Mouse (Mus musculus) midbrain, embryonic 14.5 days (tissue): Measurements from ENCODE around the gene Gse1. TPM values are rescaled to one million over a fixed set of nuclear protein-coding genes. Genes with fewer than 3 reads are reported as not detected.

Experiments
- ATAC-seq: fragments of 200-750 bp; cut with Nextera tagmentation; 2 replicates; pipeline ENCODE4 v1.8.0; 2017; ENCODE audit warnings: moderate number of reproducible peaks, moderate library complexity; ENCODE audit not compliant: low FRiP score, low TSS enrichment
- DNase-seq: peaks from one replicate; pipeline ENCODE4 v3.0.0-alpha.2; 2015
- H3K27ac ChIP-seq: fragments of 300-500 bp; sonication (generic); replicated peaks from 2 replicates; pipeline ENCODE4 v1.5.1; 2014; ENCODE audit warnings: mild to moderate bottlenecking, low read depth, low read length, moderate library complexity
- H3K27me3 ChIP-seq: fragments of 300-500 bp; sonication (generic); 2 replicates; pipeline ENCODE4 v1.6.1; 2014; ENCODE audit warnings: low read length, control low read depth, mixed read lengths; ENCODE audit not compliant: control insufficient read depth, insufficient read depth
- H3K36me3 ChIP-seq: fragments of 300-500 bp; sonication (generic); 2 replicates; pipeline ENCODE4 v1.6.1; 2014; ENCODE audit warnings: low read length, control low read depth; ENCODE audit not compliant: control insufficient read depth, insufficient read depth
- H3K4me1 ChIP-seq: fragments of 300-500 bp; sonication (generic); 2 replicates; pipeline ENCODE4 v1.6.1; 2014; ENCODE audit warnings: mild to moderate bottlenecking, antibody characterized with exemption, low read length, control low read depth; ENCODE audit not compliant: control insufficient read depth, insufficient read depth
- H3K4me2 ChIP-seq: fragments of 300-500 bp; sonication (generic); 2 replicates; pipeline ENCODE4 v1.6.1; 2014; ENCODE audit warnings: mild to moderate bottlenecking, low read length, moderate library complexity
- H3K4me3 ChIP-seq: fragments of 300-500 bp; sonication (generic); replicated peaks from 2 replicates; pipeline ENCODE4 v1.5.1; 2014; ENCODE audit warnings: low read depth, low read length
- H3K9ac ChIP-seq: fragments of 300-500 bp; sonication (generic); replicated peaks from 2 replicates; pipeline ENCODE4 v1.6.1; 2014; ENCODE audit warnings: mild to moderate bottlenecking, low read length, moderate library complexity
- H3K9me3 ChIP-seq: fragments of 300-500 bp; sonication (generic); 2 replicates; pipeline ENCODE4 v1.6.1; 2016; ENCODE audit warnings: low read length, control low read depth, mixed read lengths; ENCODE audit not compliant: control insufficient read depth
- WGBS: fragments of 180-500 bp; shearing (Covaris S2); extraction: QIAGEN DNeasy Blood & Tissue Kit; methylation state at CpG from one replicate; pipeline ENCODE4 v1.1.7; 2014; 5-methylcytosine and 5-hydroxymethylcytosine counted together
- polyA plus RNA-seq: library from polyadenylated mRNA; unstranded; fragments of >200 nt; fragmentation: Nextera tagmentation; extraction: Ambion mirVana; gene quantifications from 2 replicates; pipeline ENCODE4 v1.2.1, GENCODE M21; 2014

Gene Gse1
- polyA plus RNA-seq, 1 experiment from 2014 or later: 28.6 TPM

- Histone ChIP-seq H3K27me3 (no peaks in the 10 kb centered on the region), H3K4me1 (peaks cover 34% of the 10 kb centered on the region), H3K9ac (no peak overlapping the region), H3K27ac (peak overlapping the region; percentile 77), H3K4me2 (no peak overlapping the region), H3K36me3 (no peaks in the 10 kb centered on the region), H3K9me3 (no peaks in the 10 kb centered on the region), H3K4me3 (no peak overlapping the region)
- DNase-seq (peak; percentile 89), ATAC-seq (peak; percentile 88)
- 4% methylated on average over 7 of the region's 8 CpGs for WGBS
These were observed 388.7 kb downstream of the Gse1 start for GRCm38 (mm10) chr8:120616663-120617626.

- ATAC-seq: peak; percentile 37
- peak overlapping the region; percentile 79 for H3K27ac ChIP-seq
- under 1% methylated on average over 6 of the region's 6 CpGs for WGBS
These were observed 389.9 kb downstream of the Gse1 start for GRCm38 (mm10) chr8:120618110-120618509.

GRCm38 (mm10) chr8:120619235-120620180, 391.3 kb downstream of the Gse1 start:
- H3K4me2 ChIP-seq: no peak overlapping the region
- 0 out of 2 replicates have a peak overlapping the region, but pooled peaks have one; percentile 2 for H3K27ac ChIP-seq
- DNase-seq (no peak), ATAC-seq (no peak)
- no peaks in the 10 kb centered on the region for H3K9me3 ChIP-seq
- H3K4me1 ChIP-seq: peaks cover 37% of the 10 kb centered on the region
- no peak overlapping the region for H3K9ac ChIP-seq
- no peak overlapping the region for H3K4me3 ChIP-seq
- no peaks in the 10 kb centered on the region for H3K36me3 ChIP-seq
- no peaks in the 10 kb centered on the region for H3K27me3 ChIP-seq
- 73% methylated on average over 11 of the region's 11 CpGs for WGBS

More at GRCm38 (mm10) chr8:120618110-120618509, 389.9 kb downstream of the Gse1 start:
- DNase-seq: peak; percentile 90
- H3K36me3 ChIP-seq: no peaks in the 10 kb centered on the region
- peak overlapping the region; percentile 31; the same call in 1 of the 2 replicates for H3K9ac ChIP-seq
- H3K9me3 ChIP-seq: no peaks in the 10 kb centered on the region
- H3K4me2 ChIP-seq: peak overlapping the region; percentile 27; the same call in 1 of the 2 replicates
- peaks cover 37% of the 10 kb centered on the region for H3K4me1 ChIP-seq
- no peak overlapping the region for H3K4me3 ChIP-seq
- no peaks in the 10 kb centered on the region for H3K27me3 ChIP-seq

GRCm38 (mm10) chr8:120620441-120620840, 392.2 kb downstream of the Gse1 start:
- DNase-seq (no peak), ATAC-seq (no peak)
- 42% methylated on average over 7 of the region's 7 CpGs for WGBS
- Histone ChIP-seq H3K27ac (no peak overlapping the region), H3K27me3 (no peaks in the 10 kb centered on the region), H3K4me2 (no peak overlapping the region), H3K4me1 (peaks cover 37% of the 10 kb centered on the region), H3K9me3 (no peaks in the 10 kb centered on the region), H3K9ac (no peak overlapping the region), H3K4me3 (no peak overlapping the region), H3K36me3 (no peaks in the 10 kb centered on the region)

- Histone ChIP-seq H3K27ac (no peak overlapping the region), H3K27me3 (no peaks in the 10 kb centered on the region), H3K9me3 (no peaks in the 10 kb centered on the region), H3K4me2 (no peak overlapping the region), H3K9ac (no peak overlapping the region), H3K4me1 (peaks cover 21% of the 10 kb centered on the region), H3K36me3 (no peaks in the 10 kb centered on the region), H3K4me3 (no peak overlapping the region)
- DNase-seq: no peak
- WGBS: 53% methylated on average over 14 of the region's 14 CpGs
- ATAC-seq: no peak
These were observed 393.9 kb downstream of the Gse1 start for GRCm38 (mm10) chr8:120622161-120622560.

GRCm38 (mm10) chr8:120623608-120624007, 395.4 kb downstream of the Gse1 start:
- H3K4me3 ChIP-seq: no peak overlapping the region
- H3K4me1 ChIP-seq: peaks cover 11% of the 10 kb centered on the region; the same call in 1 of the 2 replicates
- no peak overlapping the region for H3K27ac ChIP-seq
- H3K36me3 ChIP-seq: no peaks in the 10 kb centered on the region
- no peaks in the 10 kb centered on the region for H3K27me3 ChIP-seq
- ATAC-seq (no peak), DNase-seq (no peak)
- WGBS: 13% methylated on average over 2 of the region's 2 CpGs
- H3K4me2 ChIP-seq: no peak overlapping the region
- no peaks in the 10 kb centered on the region for H3K9me3 ChIP-seq
- H3K9ac ChIP-seq: no peak overlapping the region

GRCm38 (mm10) chr8:120626461-120626860, 398.2 kb downstream of the Gse1 start:
- Histone ChIP-seq H3K4me3 (no peak overlapping the region), H3K4me1 (peaks cover 5% of the 10 kb centered on the region; the same call in 1 of the 2 replicates), H3K9ac (no peak overlapping the region), H3K36me3 (no peaks in the 10 kb centered on the region), H3K27ac (no peak overlapping the region), H3K27me3 (no peaks in the 10 kb centered on the region), H3K4me2 (no peak overlapping the region), H3K9me3 (no peaks in the 10 kb centered on the region)
- DNase-seq (no peak), ATAC-seq (no peak)
- WGBS: 65% methylated on average over 11 of the region's 11 CpGs

GRCm38 (mm10) chr8:120627298-120627697, 399.0 kb downstream of the Gse1 start:
- DNase-seq (no peak), ATAC-seq (no peak; the same call in 1 of the 2 replicates)
- WGBS: 75% methylated on average over 5 of the region's 5 CpGs

More at GRCm38 (mm10) chr8:120627298-120627697, 399.0 kb downstream of the Gse1 start:
- H3K27ac ChIP-seq: no peak overlapping the region
- no peaks in the 10 kb centered on the region for H3K4me1 ChIP-seq
- no peak overlapping the region for H3K9ac ChIP-seq
- H3K27me3 ChIP-seq: no peaks in the 10 kb centered on the region
- H3K36me3 ChIP-seq: no peaks in the 10 kb centered on the region
- no peak overlapping the region for H3K4me3 ChIP-seq
- no peak overlapping the region for H3K4me2 ChIP-seq
- H3K9me3 ChIP-seq: no peaks in the 10 kb centered on the region
